Mouse (Mus musculus): Measurements from ENCODE around the gene Trim37.

- TF ChIP-seq EP300 (IDR thresholded peaks at IDR 0.05; ENCODE audit: insufficient read depth, low read depth, low read length) (no peak), POLR2A (IDR thresholded peaks at IDR 0.05; ENCODE audit: insufficient read depth, low read depth, low read length) (no peak)
These were observed 48.2 kb downstream of the Trim37 start for GRCm38 (mm10) chr11:87175031-87175430.
